Mouse (Mus musculus) intestine, postnatal 0 days (tissue): Measurements from ENCODE around the gene Znrf2. TPM values are rescaled to one million over a fixed set of nuclear protein-coding genes. Genes with fewer than 3 reads are reported as not detected.

Experiments
- ATAC-seq: fragments of 200-750 bp; cut with Nextera tagmentation; 2 replicates; pipeline ENCODE4 v1.8.0; 2017; ENCODE audit warnings: mild to moderate bottlenecking, moderate TSS enrichment, moderate library complexity
- H3K27ac ChIP-seq: fragments of 300-500 bp; sonication (generic); 2 replicates; pipeline ENCODE4 v1.5.1; 2014; ENCODE audit warnings: mild to moderate bottlenecking, low read depth, low read length, moderate library complexity
- H3K27me3 ChIP-seq: fragments of 300-500 bp; sonication (generic); replicated peaks from 2 replicates; pipeline ENCODE4 v1.6.1; 2014; ENCODE audit warnings: low read length, mixed read lengths; ENCODE audit not compliant: control insufficient read depth, insufficient read depth
- H3K36me3 ChIP-seq: fragments of 300-500 bp; sonication (generic); 2 replicates; pipeline ENCODE4 v1.6.1; 2014; ENCODE audit warnings: mild to moderate bottlenecking, moderate library complexity; ENCODE audit not compliant: control insufficient read depth, insufficient read depth
- H3K4me1 ChIP-seq: fragments of 300-500 bp; sonication (generic); replicated peaks from 2 replicates; pipeline ENCODE4 v1.6.1; 2014; ENCODE audit warnings: antibody characterized with exemption, low read length, mixed read lengths; ENCODE audit not compliant: control insufficient read depth, insufficient read depth
- H3K4me2 ChIP-seq: fragments of 300-500 bp; sonication (generic); replicated peaks from 2 replicates; pipeline ENCODE4 v1.6.1; 2014; ENCODE audit warnings: low read depth, mild to moderate bottlenecking, moderate library complexity
- H3K4me3 ChIP-seq: fragments of 300-500 bp; sonication (generic); 2 replicates; pipeline ENCODE4 v1.5.1; 2014; ENCODE audit warnings: low read depth, low read length
- H3K9ac ChIP-seq: fragments of 300-500 bp; sonication (generic); 2 replicates; pipeline ENCODE4 v1.6.1; 2014; ENCODE audit warnings: mild to moderate bottlenecking, low read depth, low read length
- H3K9me3 ChIP-seq: fragments of 300-500 bp; sonication (generic); 2 replicates; pipeline ENCODE4 v1.6.1; 2016; ENCODE audit warnings: mixed run types; ENCODE audit not compliant: control insufficient read depth
- CTCF ChIP-seq: sonication (generic); IDR thresholded peaks from 2 replicates; pipeline ENCODE4 v1.5.1; 2016; ENCODE audit warnings: low read depth, mild to moderate bottlenecking, control low read depth, antibody characterized with exemption, moderate library complexity
- WGBS: fragments of 180-500 bp; shearing (Covaris S2); extraction: QIAGEN DNeasy Blood & Tissue Kit; methylation state at CpG from one replicate; pipeline ENCODE4 v1.1.7; 2014; 5-methylcytosine and 5-hydroxymethylcytosine counted together
- polyA plus RNA-seq: library from polyadenylated mRNA; unstranded; fragments of >200 nt; fragmentation: Nextera tagmentation; extraction: Ambion mirVana; gene quantifications from 2 replicates; pipeline ENCODE4 v1.2.1, GENCODE M21; 2015

Gene Znrf2
- polyA plus RNA-seq, 1 experiment from 2014 or later, result 7.8 TPM

DNA sequence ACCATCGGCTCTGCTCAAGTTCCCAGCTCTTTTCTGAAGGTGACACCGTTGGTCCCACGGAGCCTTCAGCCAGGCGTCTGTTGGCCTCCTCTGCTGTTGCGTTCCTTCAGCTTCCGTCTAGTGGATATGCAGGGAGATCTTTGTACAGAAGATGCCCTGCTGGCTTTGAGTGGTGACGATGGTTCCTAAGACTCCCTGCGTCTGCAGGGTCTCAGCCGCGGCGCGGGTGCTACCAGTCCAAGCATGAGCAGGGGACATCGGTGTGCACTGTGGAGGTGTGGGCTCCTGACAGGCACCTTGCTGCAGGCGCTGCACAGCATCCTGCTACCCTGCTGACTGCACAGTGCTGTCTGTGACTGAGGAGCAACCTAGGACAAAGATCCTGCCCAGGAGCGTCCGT is 107.8 kb downstream of the Znrf2 start:
- Histone ChIP-seq H3K4me2 (no peak overlapping the region), H3K27ac (no peak overlapping the region), H3K9ac (no peak overlapping the region), H3K4me3 (no peak overlapping the region), H3K36me3 (peaks cover 8% of the 10 kb centered on the region; the same call in 1 of the 2 replicates), H3K9me3 (no peaks in the 10 kb centered on the region), H3K27me3 (no peaks in the 10 kb centered on the region), H3K4me1 (no peaks in the 10 kb centered on the region)
- TF ChIP-seq CTCF, result no peak
- ATAC-seq, result no peak
- 95% methylated on average over 16 of the region's 16 CpGs for WGBS

DNA sequence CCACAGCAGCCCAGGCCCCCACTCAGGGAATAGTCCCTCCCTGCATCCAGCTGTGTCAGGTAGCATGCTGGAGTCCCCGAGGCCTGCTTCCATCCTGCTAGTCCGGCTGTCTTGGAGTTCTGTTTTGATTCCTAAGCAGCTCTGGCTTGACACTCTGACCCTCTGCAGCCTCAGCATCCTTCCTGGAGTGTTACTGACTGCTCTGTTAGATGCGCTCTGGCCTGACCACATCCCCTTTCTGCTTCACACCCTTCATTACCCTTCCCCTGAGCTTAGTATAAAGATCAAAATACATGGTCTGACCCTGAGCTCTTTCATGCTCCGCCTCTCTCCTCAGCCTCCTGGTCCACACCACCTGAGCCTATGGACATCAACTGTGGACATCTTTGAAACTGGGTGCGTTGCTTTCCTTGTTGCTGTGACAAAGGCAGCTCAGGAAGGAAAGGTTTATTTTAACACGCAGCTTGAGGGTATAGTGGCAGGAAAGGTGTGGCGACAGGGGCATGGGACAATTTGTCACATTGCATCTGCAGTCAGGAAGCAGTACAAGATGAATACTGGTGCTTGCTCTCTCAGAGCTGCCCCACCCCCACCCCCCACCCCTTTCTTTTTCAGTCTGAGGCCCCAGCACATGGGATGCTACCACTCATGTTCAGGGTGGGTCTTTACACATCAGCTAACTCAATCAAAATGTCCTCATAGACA is 109.2 kb downstream of the Znrf2 start:
- Histone ChIP-seq H3K9ac (no peak overlapping the region), H3K4me1 (no peaks in the 10 kb centered on the region), H3K4me2 (no peak overlapping the region), H3K36me3 (peaks cover 8% of the 10 kb centered on the region; the same call in 1 of the 2 replicates), H3K4me3 (no peak overlapping the region), H3K9me3 (no peaks in the 10 kb centered on the region), H3K27ac (no peak overlapping the region), H3K27me3 (no peaks in the 10 kb centered on the region)
- ATAC-seq, result no peak
- no peak for TF ChIP-seq CTCF
- 63% methylated on average over 7 of the region's 7 CpGs for WGBS

DNA sequence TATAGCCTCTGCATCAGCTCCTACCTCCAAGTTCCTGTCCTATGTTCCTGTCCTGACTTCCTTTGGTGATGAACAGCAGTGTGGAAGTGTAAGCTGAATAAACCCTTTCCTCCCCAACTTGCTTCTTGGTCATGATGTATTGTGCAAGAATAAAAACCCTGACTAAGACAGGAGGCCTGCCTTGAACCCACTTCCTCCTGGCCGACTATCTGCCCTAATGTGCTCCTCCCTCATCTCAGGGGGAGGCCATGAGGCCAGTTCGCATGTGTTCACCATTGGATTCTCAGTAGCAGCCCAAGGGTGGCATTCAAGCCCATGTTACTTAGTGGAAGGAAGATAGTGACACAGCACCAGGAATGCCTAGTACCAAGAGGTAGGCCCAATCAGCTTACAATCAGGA is 110.2 kb downstream of the Znrf2 start:
- H3K36me3 ChIP-seq, result peaks cover 8% of the 10 kb centered on the region; the same call in 1 of the 2 replicates
- H3K9ac ChIP-seq, result no peak overlapping the region
- H3K4me1 ChIP-seq, result no peaks in the 10 kb centered on the region
- no peak for ATAC-seq
- H3K27me3 ChIP-seq, result no peaks in the 10 kb centered on the region
- WGBS, result 71% methylated on average over 2 of the region's 2 CpGs
- no peak for TF ChIP-seq CTCF
- no peak overlapping the region for H3K4me3 ChIP-seq
- no peak overlapping the region for H3K4me2 ChIP-seq
- H3K9me3 ChIP-seq, result no peaks in the 10 kb centered on the region
- H3K27ac ChIP-seq, result no peak overlapping the region

DNA sequence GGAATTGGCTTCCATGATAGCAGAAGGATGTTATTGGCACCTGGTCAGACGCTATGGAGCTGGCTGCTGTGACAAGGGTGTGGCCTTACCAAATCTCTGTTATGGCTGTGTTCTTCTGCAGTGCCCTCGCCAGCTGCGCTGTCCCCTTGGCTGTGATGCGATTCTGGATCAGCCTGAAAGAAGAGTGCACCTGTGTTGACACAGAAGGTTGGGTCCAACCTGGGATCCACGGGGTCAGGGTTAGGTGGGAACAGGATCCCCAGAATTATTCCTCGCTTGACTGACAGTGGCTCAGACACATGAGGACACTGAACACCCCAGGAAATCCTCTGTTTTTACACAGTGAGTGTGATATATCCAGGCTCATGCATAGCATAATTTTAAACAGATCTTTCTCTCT is 111.2 kb downstream of the Znrf2 start:
- Histone ChIP-seq H3K36me3 (peaks cover 8% of the 10 kb centered on the region; the same call in 1 of the 2 replicates), H3K4me1 (no peaks in the 10 kb centered on the region), H3K27me3 (no peaks in the 10 kb centered on the region), H3K9me3 (no peaks in the 10 kb centered on the region), H3K9ac (no peak overlapping the region), H3K4me2 (no peak overlapping the region), H3K4me3 (no peak overlapping the region), H3K27ac (no peak overlapping the region)
- no peak for ATAC-seq
- no peak for TF ChIP-seq CTCF
- WGBS, result 78% methylated on average over 6 of the region's 6 CpGs

DNA sequence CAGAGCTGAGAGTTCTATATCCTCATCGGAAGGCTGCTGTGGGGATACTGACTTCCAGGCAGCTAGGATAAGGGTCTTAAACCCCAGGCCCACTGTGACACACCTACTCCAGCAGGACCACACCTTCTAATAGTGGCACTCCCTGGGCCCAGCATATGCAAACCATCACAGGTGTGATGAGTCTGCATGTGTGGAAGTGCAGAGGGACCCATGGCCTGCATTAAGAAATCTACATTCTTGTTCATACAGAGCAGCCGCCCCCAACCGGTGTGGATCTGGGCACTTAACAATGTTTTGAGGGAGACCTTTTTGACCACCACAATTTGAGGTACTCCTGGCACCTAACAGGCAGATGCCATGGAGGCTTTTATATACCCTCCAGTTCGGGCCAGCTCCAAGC is 114.9 kb downstream of the Znrf2 start:
- TF ChIP-seq CTCF, result no peak
- no peak overlapping the region for H3K4me3 ChIP-seq
- peaks cover 8% of the 10 kb centered on the region; the same call in 1 of the 2 replicates for H3K36me3 ChIP-seq
- ATAC-seq, result no peak
- no peaks in the 10 kb centered on the region for H3K27me3 ChIP-seq
- H3K27ac ChIP-seq, result no peak overlapping the region
- no peak overlapping the region for H3K4me2 ChIP-seq
- H3K9me3 ChIP-seq, result no peaks in the 10 kb centered on the region
- WGBS, result 94% methylated on average over 4 of the region's 4 CpGs
- no peaks in the 10 kb centered on the region for H3K4me1 ChIP-seq
- H3K9ac ChIP-seq, result no peak overlapping the region

DNA sequence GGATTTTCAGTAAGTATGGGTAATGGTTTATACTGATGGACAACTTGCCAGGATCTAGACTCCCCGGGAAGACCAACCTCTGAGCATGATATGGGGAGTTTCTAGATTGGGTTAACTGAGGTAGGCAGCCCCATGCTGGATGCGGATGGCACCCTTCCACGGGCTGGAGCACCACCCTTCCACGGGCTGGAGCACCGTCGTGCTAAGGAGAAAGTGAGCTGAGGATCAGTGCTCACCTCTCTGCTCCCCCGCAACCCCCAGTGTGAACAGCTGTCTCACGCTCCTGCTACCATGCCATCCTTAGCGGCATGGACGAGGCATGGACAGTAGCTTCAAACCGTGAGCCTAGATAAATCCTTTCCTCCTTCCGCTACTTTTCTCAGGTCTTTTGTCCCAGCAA is 115.8 kb downstream of the Znrf2 start:
- Histone ChIP-seq H3K4me1 (no peaks in the 10 kb centered on the region), H3K4me3 (no peak overlapping the region), H3K4me2 (no peak overlapping the region), H3K27me3 (no peaks in the 10 kb centered on the region), H3K9ac (no peak overlapping the region), H3K9me3 (no peaks in the 10 kb centered on the region), H3K27ac (no peak overlapping the region), H3K36me3 (peaks cover 5% of the 10 kb centered on the region; the same call in 1 of the 2 replicates)
- WGBS, result 94% methylated on average over 12 of the region's 12 CpGs
- no peak for ATAC-seq
- TF ChIP-seq CTCF, result no peak
